Mouse (Mus musculus): ENCODE measurements at regions not wholly inside any gene's neighbourhood (a gene's known extent, or its start where the extent isn't known, plus 50 kb on each side); places are given as distances from the start of the nearest gene placed in this dataset.

DNA sequence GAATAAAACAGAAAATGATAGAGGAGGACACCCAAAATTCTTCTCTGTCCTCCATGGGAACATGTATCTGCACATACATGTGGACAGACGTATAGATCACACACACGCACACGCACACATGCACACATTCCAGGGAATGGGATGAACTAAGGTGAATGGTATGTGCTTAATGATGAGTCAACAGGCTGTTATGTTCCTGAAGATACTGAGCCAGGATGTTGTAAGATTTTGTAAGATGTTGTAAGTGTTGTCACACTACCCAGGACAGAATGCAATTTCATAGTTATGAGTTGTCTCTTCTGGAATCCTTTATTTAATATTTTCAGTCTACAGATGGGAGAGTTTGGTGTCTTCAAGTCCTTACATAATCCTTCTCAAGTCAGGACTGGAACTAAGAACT is 447.5 kb downstream of the Gsdmc2 start:
- no peak overlapping the region for H3K27ac ChIP-seq (ENCODE audit: low read depth, low read length)
- H3K9ac ChIP-seq (ENCODE audit: low read length) = no peak overlapping the region
- no peaks in the 10 kb centered on the region for H3K4me1 ChIP-seq (ENCODE audit: control insufficient read depth, insufficient read depth, low read length)
- DNase-seq (ENCODE audit: low spot score, missing footprints) (no peak), ATAC-seq (ENCODE audit: low FRiP score) (no peak)
- H3K9me3 ChIP-seq (ENCODE audit: control insufficient read depth, low read length) = no peaks in the 10 kb centered on the region
- 93% methylated on average over 3 of the region's 3 CpGs for WGBS
- H3K4me2 ChIP-seq = no peak overlapping the region
- no peaks in the 10 kb centered on the region for H3K36me3 ChIP-seq (ENCODE audit: control insufficient read depth, insufficient read depth, low read length)
- H3K4me3 ChIP-seq (ENCODE audit: low read depth, low read length) = no peak overlapping the region
- no peaks in the 10 kb centered on the region for H3K27me3 ChIP-seq (ENCODE audit: control insufficient read depth, insufficient read depth, low read length)

DNA sequence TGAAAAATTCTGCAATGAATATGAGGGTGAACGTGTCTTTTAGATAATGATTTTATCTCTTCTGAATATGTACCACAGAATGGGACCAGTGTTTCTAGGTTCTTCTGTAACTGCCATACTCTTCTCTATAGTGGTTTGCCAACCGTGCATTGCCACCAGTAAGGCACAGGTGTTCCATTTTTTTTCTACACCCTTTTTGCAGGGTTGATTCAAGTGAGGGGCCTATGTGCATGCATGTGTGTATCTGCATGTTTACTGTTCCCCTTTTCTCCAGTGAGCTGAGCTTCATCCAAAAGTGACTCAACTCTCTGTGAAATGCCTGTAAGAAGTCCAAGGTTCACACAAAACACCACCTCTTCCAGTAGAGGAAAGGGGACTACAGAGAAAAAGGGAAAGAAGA is 467.7 kb downstream of the Gsdmc2 start:
- Histone ChIP-seq H3K27me3 (ENCODE audit: control insufficient read depth, insufficient read depth, low read length) (no peaks in the 10 kb centered on the region), H3K4me1 (ENCODE audit: control insufficient read depth, insufficient read depth, low read length) (no peaks in the 10 kb centered on the region), H3K27ac (ENCODE audit: low read depth, low read length) (no peak overlapping the region), H3K36me3 (ENCODE audit: control insufficient read depth, insufficient read depth, low read length) (no peaks in the 10 kb centered on the region), H3K9me3 (ENCODE audit: control insufficient read depth, low read length) (no peaks in the 10 kb centered on the region), H3K9ac (ENCODE audit: low read length) (no peak overlapping the region), H3K4me2 (no peak overlapping the region), H3K4me3 (ENCODE audit: low read depth, low read length) (no peak overlapping the region)
- 83% methylated on average over 2 of the region's 2 CpGs for WGBS
- ATAC-seq (ENCODE audit: low FRiP score) (no peak), DNase-seq (ENCODE audit: low spot score, missing footprints) (no peak)

GRCm38 (mm10) chr15:63371328-63372023 is 473.5 kb downstream of the Gsdmc2 start:
- Histone ChIP-seq H3K4me3 (ENCODE audit: low read depth, low read length) (no peak overlapping the region), H3K9me3 (ENCODE audit: control insufficient read depth, low read length) (no peaks in the 10 kb centered on the region)
- no peak for ATAC-seq (ENCODE audit: low FRiP score)

DNA sequence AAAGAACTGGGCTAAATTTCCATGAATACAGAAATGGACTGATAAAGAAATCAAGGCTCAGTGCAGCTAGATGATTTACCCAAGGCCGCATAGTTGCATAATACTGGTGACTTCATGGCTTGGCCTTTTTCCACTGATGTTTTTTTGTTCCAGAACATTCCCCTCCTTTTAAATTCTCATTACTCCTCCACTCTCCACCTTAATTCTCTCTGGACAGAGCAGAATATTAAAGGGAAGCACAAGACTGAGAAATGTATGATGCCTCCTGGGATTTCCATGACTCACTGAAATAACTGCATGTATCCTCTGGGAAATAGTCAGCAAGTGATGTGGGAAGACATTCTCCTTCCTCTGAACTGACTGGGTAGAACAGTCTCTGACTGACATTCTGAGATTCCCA is 480.5 kb downstream of the Gsdmc2 start:
- no peak for DNase-seq (ENCODE audit: low spot score, missing footprints)
- 88% methylated on average over 1 of the region's 1 CpGs for WGBS
- H3K27me3 ChIP-seq (ENCODE audit: control insufficient read depth, insufficient read depth, low read length) = no peaks in the 10 kb centered on the region
- H3K4me2 ChIP-seq = no peak overlapping the region
- H3K36me3 ChIP-seq (ENCODE audit: control insufficient read depth, insufficient read depth, low read length) = no peaks in the 10 kb centered on the region
- no peak for ATAC-seq (ENCODE audit: low FRiP score)
- no peaks in the 10 kb centered on the region for H3K4me1 ChIP-seq (ENCODE audit: control insufficient read depth, insufficient read depth, low read length)
- H3K9ac ChIP-seq (ENCODE audit: low read length) = no peak overlapping the region
- H3K4me3 ChIP-seq (ENCODE audit: low read depth, low read length) = no peak overlapping the region
- H3K9me3 ChIP-seq (ENCODE audit: control insufficient read depth, low read length) = no peaks in the 10 kb centered on the region
- H3K27ac ChIP-seq (ENCODE audit: low read depth, low read length) = no peak overlapping the region

More at GRCm38 (mm10) chr15:63371328-63372023, 473.5 kb downstream of the Gsdmc2 start:
- Histone ChIP-seq H3K4me2 (no peak overlapping the region), H3K27ac (ENCODE audit: low read depth, low read length) (no peak overlapping the region), H3K36me3 (ENCODE audit: control insufficient read depth, insufficient read depth, low read length) (no peaks in the 10 kb centered on the region), H3K9ac (ENCODE audit: low read length) (no peak overlapping the region), H3K4me1 (ENCODE audit: control insufficient read depth, insufficient read depth, low read length) (no peaks in the 10 kb centered on the region), H3K27me3 (ENCODE audit: control insufficient read depth, insufficient read depth, low read length) (no peaks in the 10 kb centered on the region)
- 80% methylated on average over 4 of the region's 4 CpGs for WGBS
- no peak for DNase-seq (ENCODE audit: low spot score, missing footprints)

DNA sequence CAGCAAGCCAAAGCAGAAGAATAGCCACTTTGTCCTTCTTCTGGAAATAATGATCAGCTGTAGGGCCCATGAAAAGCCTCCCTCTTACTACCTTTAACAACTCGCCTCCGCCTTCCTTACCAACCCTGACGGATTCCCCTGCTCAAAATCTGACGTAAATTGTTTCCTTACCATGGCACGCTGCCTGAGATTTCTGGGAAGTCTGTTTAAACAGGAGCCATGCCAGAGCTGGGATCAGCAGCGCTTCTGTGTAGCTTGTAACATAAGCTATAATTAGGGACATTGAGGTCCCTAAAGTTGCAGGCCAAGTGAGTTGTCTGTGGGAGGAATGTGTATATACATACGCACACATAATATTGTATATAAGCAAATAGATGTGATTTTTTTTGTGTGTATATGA is 484.6 kb downstream of the Gsdmc2 start:
- Histone ChIP-seq H3K4me1 (ENCODE audit: control insufficient read depth, insufficient read depth, low read length) (no peaks in the 10 kb centered on the region), H3K4me2 (no peak overlapping the region), H3K9ac (ENCODE audit: low read length) (no peak overlapping the region), H3K4me3 (ENCODE audit: low read depth, low read length) (no peak overlapping the region), H3K27me3 (ENCODE audit: control insufficient read depth, insufficient read depth, low read length) (no peaks in the 10 kb centered on the region), H3K9me3 (ENCODE audit: control insufficient read depth, low read length) (no peaks in the 10 kb centered on the region), H3K36me3 (ENCODE audit: control insufficient read depth, insufficient read depth, low read length) (no peaks in the 10 kb centered on the region), H3K27ac (ENCODE audit: low read depth, low read length) (no peak overlapping the region)
- DNase-seq (ENCODE audit: low spot score, missing footprints) (no peak), ATAC-seq (ENCODE audit: low FRiP score) (no peak)
- 90% methylated on average over 7 of the region's 7 CpGs for WGBS

- DNase-seq (ENCODE audit: low spot score, missing footprints) (no peak), ATAC-seq (ENCODE audit: low FRiP score) (no peak)
- no peak overlapping the region for H3K4me3 ChIP-seq (ENCODE audit: low read depth, low read length)
- no peaks in the 10 kb centered on the region for H3K27me3 ChIP-seq (ENCODE audit: control insufficient read depth, insufficient read depth, low read length)
- H3K4me2 ChIP-seq = no peak overlapping the region
- no peak overlapping the region for H3K27ac ChIP-seq (ENCODE audit: low read depth, low read length)
- H3K36me3 ChIP-seq (ENCODE audit: control insufficient read depth, insufficient read depth, low read length) = no peaks in the 10 kb centered on the region
- no peak overlapping the region for H3K9ac ChIP-seq (ENCODE audit: low read length)
- 81% methylated on average over 2 of the region's 2 CpGs for WGBS
- H3K4me1 ChIP-seq (ENCODE audit: control insufficient read depth, insufficient read depth, low read length) = no peaks in the 10 kb centered on the region
- H3K9me3 ChIP-seq (ENCODE audit: control insufficient read depth, low read length) = no peaks in the 10 kb centered on the region
These were observed 503.2 kb downstream of the Gsdmc2 start for GRCm38 (mm10) chr15:63341730-63342129.

- Histone ChIP-seq H3K9ac (ENCODE audit: low read length) (no peak overlapping the region), H3K4me3 (ENCODE audit: low read depth, low read length) (no peak overlapping the region), H3K27ac (ENCODE audit: low read depth, low read length) (no peak overlapping the region), H3K4me2 (no peak overlapping the region), H3K36me3 (ENCODE audit: control insufficient read depth, insufficient read depth, low read length) (no peaks in the 10 kb centered on the region), H3K27me3 (ENCODE audit: control insufficient read depth, insufficient read depth, low read length) (no peaks in the 10 kb centered on the region), H3K9me3 (ENCODE audit: control insufficient read depth, low read length) (no peaks in the 10 kb centered on the region), H3K4me1 (ENCODE audit: control insufficient read depth, insufficient read depth, low read length) (no peaks in the 10 kb centered on the region)
- WGBS = 43% methylated on average over 6 of the region's 6 CpGs
- no peak for DNase-seq (ENCODE audit: low spot score, missing footprints)
- no peak for ATAC-seq (ENCODE audit: low FRiP score)
These were observed 504.5 kb downstream of the Gsdmc2 start for GRCm38 (mm10) chr15:63340322-63341060.

DNA sequence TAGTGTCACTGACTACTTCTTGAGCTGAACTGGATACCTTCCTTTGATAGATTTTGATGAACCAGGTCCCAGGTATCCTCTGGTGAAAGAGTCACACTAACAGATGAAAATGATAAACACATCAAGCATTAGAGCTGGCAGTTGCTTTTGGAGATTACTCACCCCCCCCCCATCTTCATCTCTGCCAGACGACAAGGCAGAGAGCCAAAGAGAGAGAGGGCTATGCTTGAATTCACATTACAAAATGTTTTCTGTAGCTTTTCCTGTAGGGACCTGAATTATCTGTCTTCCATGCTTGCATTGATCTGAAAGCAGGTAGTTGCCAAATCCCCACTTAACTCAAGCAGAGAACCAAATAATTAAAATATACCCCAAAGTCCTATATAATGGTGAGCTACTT is 525.3 kb downstream of the Gsdmc2 start:
- H3K9me3 ChIP-seq (ENCODE audit: control insufficient read depth, low read length) = no peaks in the 10 kb centered on the region
- H3K4me3 ChIP-seq (ENCODE audit: low read depth, low read length) = no peak overlapping the region
- no peaks in the 10 kb centered on the region for H3K36me3 ChIP-seq (ENCODE audit: control insufficient read depth, insufficient read depth, low read length)
- no peaks in the 10 kb centered on the region for H3K27me3 ChIP-seq (ENCODE audit: control insufficient read depth, insufficient read depth, low read length)
- no peaks in the 10 kb centered on the region for H3K4me1 ChIP-seq (ENCODE audit: control insufficient read depth, insufficient read depth, low read length)
- H3K9ac ChIP-seq (ENCODE audit: low read length) = no peak overlapping the region
- no peak overlapping the region for H3K4me2 ChIP-seq
- WGBS = 50% methylated on average over 1 of the region's 1 CpGs
- H3K27ac ChIP-seq (ENCODE audit: low read depth, low read length) = no peak overlapping the region
- ATAC-seq (ENCODE audit: low FRiP score) = no peak
- no peak for DNase-seq (ENCODE audit: low spot score, missing footprints)

GRCm38 (mm10) chr15:63310426-63310825 is 534.6 kb downstream of the Gsdmc2 start:
- Histone ChIP-seq H3K4me2 (no peak overlapping the region), H3K9ac (ENCODE audit: low read length) (no peak overlapping the region), H3K9me3 (ENCODE audit: control insufficient read depth, low read length) (no peaks in the 10 kb centered on the region), H3K27me3 (ENCODE audit: control insufficient read depth, insufficient read depth, low read length) (no peaks in the 10 kb centered on the region), H3K27ac (ENCODE audit: low read depth, low read length) (no peak overlapping the region), H3K4me1 (ENCODE audit: control insufficient read depth, insufficient read depth, low read length) (no peaks in the 10 kb centered on the region), H3K36me3 (ENCODE audit: control insufficient read depth, insufficient read depth, low read length) (no peaks in the 10 kb centered on the region), H3K4me3 (ENCODE audit: low read depth, low read length) (no peak overlapping the region)
- no peak for DNase-seq (ENCODE audit: low spot score, missing footprints)
- ATAC-seq (ENCODE audit: low FRiP score) = no peak
- WGBS = 68% methylated on average over 2 of the region's 2 CpGs
